Mouse (Mus musculus) Muller cell, postnatal 12 days (primary cell): ENCODE measurements around the gene Ano1.

Source experiments
- DNase-seq: peaks from one replicate; pipeline ENCODE4 v3.0.0-alpha.2; 2015; ENCODE audit errors: inconsistent ontology term

Ano1 gene

GRCm38 (mm10) chr7:144764537-144765282, 12.9 kb upstream of the Ano1 start:
- DNase-seq: peak; percentile 79

- DNase-seq: no peak
Observed at GRCm38 (mm10) chr7:144764013-144764412, 12.2 kb upstream of the Ano1 start.

DNA sequence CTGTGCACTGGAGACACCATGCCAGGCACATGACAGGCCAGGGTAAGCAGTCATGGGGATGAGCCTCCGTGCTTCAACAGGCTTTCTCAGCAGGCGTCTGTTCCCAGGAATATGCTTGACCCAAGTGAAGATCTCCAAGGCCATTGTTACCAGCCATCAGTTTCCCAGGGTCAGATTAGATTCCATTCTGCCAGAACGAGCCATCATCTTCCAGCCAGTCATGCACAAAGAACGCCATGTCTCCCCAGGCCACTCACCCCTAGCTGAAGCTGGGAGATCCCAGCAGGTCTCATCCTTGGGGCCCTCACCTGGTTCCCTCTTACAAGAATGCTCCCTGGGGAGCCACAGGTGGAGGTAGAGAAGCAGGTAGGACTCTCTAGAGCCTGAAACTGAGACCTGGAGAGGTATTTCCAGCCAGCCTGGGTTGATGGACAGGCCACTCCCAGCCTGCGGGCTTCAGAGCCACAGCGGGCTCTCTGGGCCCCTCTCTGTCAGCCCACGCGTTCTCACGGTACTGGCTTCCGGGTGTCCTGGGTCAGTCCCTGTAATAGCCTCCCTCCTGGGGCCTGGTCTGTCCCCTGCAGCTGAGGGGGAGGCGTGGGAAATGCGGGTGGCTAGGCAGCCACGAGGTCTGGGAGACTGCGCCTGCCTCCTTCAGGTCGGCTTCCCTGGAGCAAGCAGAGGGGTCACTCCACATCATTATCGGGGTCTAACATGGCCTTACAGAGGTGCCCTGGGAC, 10.9 kb upstream of the Ano1 start:
- peak; percentile 78 for DNase-seq

DNA sequence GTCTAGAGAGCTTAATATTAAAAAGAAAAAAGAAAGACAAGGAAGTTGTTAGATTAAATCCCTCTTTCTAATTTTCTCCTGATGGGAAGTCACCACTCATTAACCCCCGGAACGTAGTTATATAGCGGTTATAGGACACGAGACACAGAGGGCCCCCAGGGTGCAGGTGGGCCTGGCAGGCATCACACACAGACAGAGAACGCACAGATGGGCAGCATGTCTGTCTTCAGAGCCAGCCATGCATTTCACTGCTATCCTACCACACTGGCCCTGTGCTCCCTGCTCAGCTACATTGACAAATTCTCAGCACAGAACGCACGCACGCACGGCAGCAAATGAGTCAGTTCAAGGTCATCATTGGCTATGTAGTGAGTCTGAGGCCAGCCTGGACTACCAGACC, 8.5 kb upstream of the Ano1 start:
- DNase-seq: no peak

DNA sequence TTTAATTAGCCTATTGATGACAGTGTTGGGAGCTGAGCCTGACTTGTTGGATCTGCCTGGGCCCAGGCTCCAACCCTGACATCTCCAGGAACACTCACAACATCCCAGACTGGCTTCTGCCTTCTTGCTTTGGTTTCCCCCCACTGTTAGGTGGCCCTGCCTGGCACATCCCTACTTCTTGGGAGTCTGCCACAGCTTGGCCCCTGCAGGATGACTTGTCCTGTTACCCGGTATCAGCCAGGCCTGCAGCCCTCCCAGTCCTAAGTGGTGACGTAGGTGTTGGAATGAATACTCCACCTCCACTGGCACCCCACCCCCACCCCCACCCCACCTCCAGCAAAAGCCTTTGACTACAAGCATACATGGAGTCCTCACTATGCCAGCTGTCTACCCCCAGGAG, 7.7 kb upstream of the Ano1 start:
- DNase-seq: no peak

GRCm38 (mm10) chr7:144755511-144756378, 4.0 kb upstream of the Ano1 start:
- DNase-seq: no peak

DNA sequence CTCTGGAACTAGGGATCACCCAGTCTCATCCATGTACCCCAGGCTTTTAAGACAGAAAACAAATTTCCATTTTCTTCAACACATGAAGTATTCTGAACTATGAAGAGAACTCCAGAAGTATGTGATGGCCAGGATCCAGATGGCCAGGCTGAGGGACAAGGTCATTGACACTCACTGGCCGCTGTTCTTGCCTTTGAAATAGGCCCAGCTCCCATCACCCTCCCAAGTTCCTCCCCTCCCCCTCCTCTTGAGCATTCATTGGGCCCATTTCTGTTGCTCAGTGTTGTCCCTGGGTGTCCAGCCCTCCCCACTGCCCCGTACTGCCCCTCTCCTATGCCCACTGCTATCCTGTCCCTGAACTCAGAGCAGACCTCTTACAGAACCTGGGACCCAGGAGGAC, 2.9 kb upstream of the Ano1 start:
- DNase-seq: no peak

DNA sequence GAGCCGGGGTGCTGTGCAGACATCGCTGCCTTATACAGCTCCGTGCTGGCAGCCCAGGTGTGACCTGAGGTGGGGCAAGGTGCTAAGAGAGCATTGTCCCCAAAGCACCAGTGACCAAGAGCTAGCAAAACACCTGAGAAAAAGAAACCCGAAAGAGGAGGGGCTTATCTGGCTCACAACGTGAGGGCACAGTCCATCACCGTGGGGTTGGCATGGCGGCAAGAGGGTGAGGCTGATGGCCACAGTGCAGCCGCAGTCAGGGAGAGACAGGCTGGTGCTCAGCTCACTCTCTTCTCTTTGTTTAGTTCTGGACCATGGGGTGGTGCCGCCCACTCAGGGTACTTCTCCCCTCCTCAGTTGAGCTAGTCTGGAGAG, 1.9 kb upstream of the Ano1 start:
- DNase-seq: no peak

GRCm38 (mm10) chr7:144752919-144753656, 1.3 kb upstream of the Ano1 start:
- DNase-seq: no peak

GRCm38 (mm10) chr7:144747756-144748155, 4.0 kb downstream of the Ano1 start:
- DNase-seq: peak; percentile 61

DNA sequence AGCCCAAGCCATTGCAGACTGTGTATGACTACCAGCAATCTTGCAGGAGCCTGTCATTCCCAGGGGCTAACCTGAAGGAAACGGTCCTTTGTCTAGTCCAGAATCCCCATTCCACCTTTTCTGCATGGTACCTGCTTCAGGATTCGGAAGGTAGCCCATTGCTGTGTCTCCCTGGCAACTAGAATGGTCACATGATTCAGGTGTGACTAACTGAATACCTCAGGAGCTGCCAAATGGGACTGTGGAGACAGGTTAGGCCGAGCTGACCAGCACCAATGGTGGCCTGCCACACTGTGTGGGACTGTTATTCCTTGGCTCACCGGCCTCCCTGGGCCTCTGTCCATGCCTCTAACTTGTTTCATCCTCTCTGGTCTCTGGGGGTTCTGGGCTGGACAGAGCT, 5.3 kb downstream of the Ano1 start:
- DNase-seq: no peak

GRCm38 (mm10) chr7:144743874-144744273, 7.9 kb downstream of the Ano1 start:
- no peak for DNase-seq

DNA sequence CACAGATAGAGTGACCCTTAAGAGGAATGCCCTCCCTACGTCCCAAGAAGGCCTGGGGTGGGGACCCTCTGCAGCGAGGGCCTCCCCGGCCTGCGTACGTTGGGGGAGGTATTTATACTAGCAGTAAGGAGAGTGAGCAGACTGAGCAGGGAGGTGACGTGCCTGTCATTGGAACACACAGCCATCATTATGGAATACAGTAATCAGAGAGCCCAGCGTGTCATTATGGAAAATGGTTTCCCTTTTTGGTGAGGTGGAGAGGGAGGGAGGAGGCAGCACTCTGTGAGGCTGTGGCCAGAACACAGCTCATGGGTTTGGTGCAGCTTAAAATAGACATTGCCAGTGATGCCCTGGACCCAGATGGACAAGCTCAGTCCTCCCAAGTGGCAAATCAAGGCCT, 11.1 kb downstream of the Ano1 start:
- DNase-seq: no peak

DNA sequence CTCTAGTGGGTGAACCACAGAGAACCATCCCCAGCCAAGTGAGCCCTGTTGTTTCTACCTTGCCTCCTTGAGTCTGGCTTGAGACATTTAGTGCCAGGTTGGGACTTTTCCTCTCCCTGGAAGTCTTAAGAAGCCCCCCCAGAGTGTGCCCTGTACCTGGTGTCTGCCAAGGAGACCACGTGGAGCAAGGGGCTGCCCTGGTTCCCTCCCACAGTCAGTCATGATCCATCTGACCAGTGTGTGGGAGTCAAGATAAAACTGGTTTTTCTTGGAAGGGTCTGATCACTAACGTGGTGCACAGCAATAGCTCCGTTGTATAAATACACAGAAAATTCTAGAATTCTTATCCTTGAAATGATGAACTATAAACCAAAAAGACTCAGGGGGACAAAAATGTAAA, 12.0 kb downstream of the Ano1 start:
- DNase-seq: no peak

DNA sequence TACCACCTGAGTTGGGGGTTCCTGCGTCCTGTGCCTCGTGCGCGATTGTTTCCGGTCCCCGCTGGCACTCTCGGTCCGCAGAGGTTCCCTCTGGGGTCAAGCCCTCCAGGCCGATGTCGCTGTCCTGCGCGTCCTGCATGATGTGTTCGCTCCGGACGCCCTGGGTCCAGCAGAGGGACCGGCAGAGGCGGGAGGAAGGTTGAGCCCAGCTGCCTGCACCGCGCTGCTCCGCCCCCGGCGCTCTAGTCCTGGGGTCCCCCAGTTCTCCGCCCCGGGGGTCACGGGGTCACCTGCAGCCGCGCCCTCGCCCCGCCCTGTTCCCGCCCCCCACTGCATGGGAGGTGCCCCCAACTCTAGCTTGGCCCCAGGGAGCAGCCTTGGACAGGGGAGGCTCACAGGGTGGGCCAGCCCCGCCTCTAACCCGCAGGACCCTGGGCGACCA, 13.4 kb downstream of the Ano1 start:
- no peak for DNase-seq

DNA sequence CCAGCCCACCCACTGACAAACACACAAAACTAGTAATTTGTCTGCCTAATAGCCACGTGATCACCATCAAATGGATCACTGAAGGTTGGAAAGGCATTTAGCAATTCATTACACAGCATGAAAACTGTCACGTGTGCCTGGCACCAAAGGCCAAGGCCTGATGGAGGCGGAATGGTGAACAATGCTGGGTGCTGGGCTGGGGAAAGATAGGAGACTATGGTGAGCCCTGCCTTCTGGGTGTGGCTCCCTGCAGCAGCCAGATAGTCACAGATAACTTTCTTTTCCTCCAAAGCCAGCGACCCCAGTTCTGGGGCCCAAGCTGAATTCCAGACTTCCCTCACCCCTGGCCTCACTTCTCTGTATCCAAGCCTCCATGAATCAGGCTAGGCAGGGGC, 19.9 kb downstream of the Ano1 start:
- no peak for DNase-seq

- no peak for DNase-seq
Observed at GRCm38 (mm10) chr7:144731182-144731896, 20.4 kb downstream of the Ano1 start.

- DNase-seq: no peak
Observed at GRCm38 (mm10) chr7:144724283-144724682, 27.5 kb downstream of the Ano1 start.

DNA sequence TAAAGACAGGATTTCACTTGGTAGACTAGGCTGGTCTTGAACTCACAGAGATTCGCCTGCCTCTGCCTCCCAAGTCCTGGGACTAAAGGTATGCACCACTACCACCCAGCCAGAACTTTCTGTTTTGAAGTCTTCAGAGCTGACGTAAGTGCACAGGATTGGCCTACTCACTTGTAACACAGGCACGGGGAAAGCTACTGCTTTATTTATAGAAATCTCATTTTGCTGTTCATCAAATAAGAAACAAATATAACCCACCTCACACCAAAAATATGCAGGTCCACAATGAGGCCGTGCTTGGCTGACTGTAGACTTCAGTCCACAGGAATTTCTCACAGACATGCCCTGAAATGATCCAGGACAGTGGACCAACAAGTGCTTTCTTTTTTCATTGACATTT, 31.8 kb downstream of the Ano1 start:
- DNase-seq: peak; percentile 12

DNA sequence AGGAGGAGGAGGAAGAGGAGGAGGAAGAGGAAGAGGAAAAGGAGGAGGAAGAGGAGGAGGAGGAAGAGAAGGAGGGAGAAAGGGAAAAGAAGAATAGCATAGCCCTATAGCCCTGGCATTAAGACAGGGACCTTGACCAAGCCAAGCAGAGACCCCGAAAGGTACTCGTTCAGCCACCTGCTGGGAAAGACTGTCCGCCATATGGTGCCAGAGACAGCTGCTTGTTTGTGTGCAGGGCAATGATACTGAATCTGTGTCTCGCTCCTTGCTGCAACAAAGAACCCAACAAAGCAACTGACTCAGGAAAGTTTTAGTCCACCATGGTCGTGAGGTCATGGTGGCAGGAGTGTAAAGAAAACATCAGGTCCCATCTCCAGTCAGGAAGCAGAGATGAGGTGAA, 34.0 kb downstream of the Ano1 start:
- no peak for DNase-seq

- DNase-seq: no peak
Observed at GRCm38 (mm10) chr7:144697870-144698269, 53.9 kb downstream of the Ano1 start.
